21 mouse cellular contexts compared by ENCODE assay signal in the genomic region with DNA sequence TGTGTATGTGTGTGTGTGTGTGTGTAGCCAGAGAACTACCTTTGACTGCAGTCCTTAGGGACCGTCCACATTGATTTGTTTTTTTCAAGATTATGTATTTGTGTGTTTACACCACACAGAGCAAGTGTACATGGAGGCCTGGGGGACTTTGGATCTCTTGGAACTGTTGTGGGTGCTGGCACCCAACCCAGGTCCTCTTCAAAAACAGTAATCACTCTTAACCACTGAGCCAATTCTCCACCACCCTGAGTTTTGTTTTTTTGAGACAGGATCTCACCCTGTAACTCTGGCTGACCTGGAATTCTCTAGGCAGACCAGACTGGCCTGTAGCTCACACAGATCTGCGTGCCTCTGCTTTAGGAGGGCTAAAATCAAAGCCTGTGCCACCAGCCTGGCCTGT. TPM values are rescaled to one million over a fixed set of nuclear protein-coding genes. Genes with fewer than 3 reads are reported as not detected.
DNase-seq lines count a peak whose midpoint lies in the region; ATAC-seq and TF ChIP-seq lines count a peak whose summit lies in the region.
"Had no signal": no experiment of that assay in that cellular context is flagged by ENCODE, and none has a peak within 500 bp of the region (broad histone marks: within the 10 kb centered on the region; RNA-seq: fewer than 3 reads in every experiment).

No protein-coding gene starts in this region.

- H3K4me3 ChIP-seq in hindbrain, postnatal 0 days (ENCODE audit: low read length): no peak overlapping the region
- no peak overlapping the region for H3K4me3 ChIP-seq in hindbrain, embryonic 13.5 days
- peak overlapping the region; percentile 19; the same call in 1 of the 2 replicates for H3K4me3 ChIP-seq in testis, adult 2 months (ENCODE audit: control insufficient read depth, low read depth, low read length)

- no peak overlapping the region for H3K9ac ChIP-seq in hindbrain, postnatal 0 days (replicated peaks; ENCODE audit: low read length)
- H3K9ac ChIP-seq in hindbrain, embryonic 13.5 days: no peak overlapping the region

- peak; percentile 25 for DNase-seq in adrenal gland, postnatal 10 days
- DNase-seq in adrenal gland, postnatal 36 days: no peak
- DNase-seq in hindbrain, postnatal 0 days (ENCODE audit: low spot score): no peak
- DNase-seq in testis, postnatal 14 days (ENCODE audit: low spot score): no peak
- peak; percentile 38 for DNase-seq in testis, postnatal 10 days (ENCODE audit: low spot score)
- DNase-seq in spleen, postnatal 10 days (ENCODE audit: low spot score in 2 of 2): no peak
- DNase-seq: adrenal gland, adult 8-10 months; layer of hippocampus, adult 9-11 months; midbrain, embryonic 14.5 days; thymus, adult 2 months had no signal

- TF ChIP-seq CTCF in hindbrain, postnatal 0 days (IDR thresholded peaks at IDR 0.05; ENCODE audit: low read depth): no peak
- TF ChIP-seq CTCF in testis, adult 2 months (IDR thresholded peaks at IDR 0.05; ENCODE audit: control insufficient read depth, insufficient read depth, insufficient replicate concordance, low read depth, low read length): no peak

- peak overlapping the region; percentile 43; the same call in 1 of the 2 replicates for H3K27ac ChIP-seq in hindbrain, postnatal 0 days
- H3K27ac ChIP-seq in hindbrain, embryonic 13.5 days: no peak overlapping the region
- H3K27ac ChIP-seq in testis, adult 2 months (ENCODE audit: control insufficient read depth, insufficient read depth, low read depth, low read length): peak overlapping the region; percentile 71
- H3K27ac ChIP-seq: forebrain, embryonic 12.5 days; heart, embryonic 13.5 days; kidney, postnatal 0 days had no signal

- WGBS in hindbrain, postnatal 0 days: 88% methylated on average over 2 of the region's 2 CpGs
- 96% methylated on average over 2 of the region's 2 CpGs for WGBS in hindbrain, embryonic 13.5 days

- peaks cover 23% of the 10 kb centered on the region for H3K4me1 ChIP-seq in hindbrain, postnatal 0 days (ENCODE audit: insufficient read depth, low read length)
- H3K4me1 ChIP-seq in hindbrain, embryonic 13.5 days (replicated peaks): peaks cover 60% of the 10 kb centered on the region
- H3K4me1 ChIP-seq in testis, adult 2 months (ENCODE audit: control insufficient read depth, insufficient read depth, low read length): peaks cover 24% of the 10 kb centered on the region

- no peaks in the 10 kb centered on the region for H3K9me3 ChIP-seq in hindbrain, postnatal 0 days (ENCODE audit: low read length)
- H3K9me3 ChIP-seq in hindbrain, embryonic 13.5 days: no peaks in the 10 kb centered on the region
- H3K9me3 ChIP-seq: forebrain, embryonic 12.5 days; heart, embryonic 13.5 days had no signal

- ATAC-seq in hindbrain, postnatal 0 days: no peak
- ATAC-seq in hindbrain, embryonic 13.5 days (ENCODE audit: low FRiP score): no peak
- ATAC-seq: CD4-positive, CD25-positive, alpha-beta regulatory T cell, adult 4 months had no signal

- H3K36me3 ChIP-seq in hindbrain, postnatal 0 days (ENCODE audit: insufficient read depth, low read length): no peaks in the 10 kb centered on the region
- no peaks in the 10 kb centered on the region for H3K36me3 ChIP-seq in hindbrain, embryonic 13.5 days
- no peaks in the 10 kb centered on the region for H3K36me3 ChIP-seq in testis, adult 2 months (ENCODE audit: control insufficient read depth, insufficient read depth, low read length)
- H3K36me3 ChIP-seq: forebrain, embryonic 12.5 days; heart, embryonic 13.5 days had no signal

- no peak overlapping the region for H3K4me2 ChIP-seq in hindbrain, postnatal 0 days (ENCODE audit: low read depth, low read length)
- H3K4me2 ChIP-seq in hindbrain, embryonic 13.5 days: no peak overlapping the region

- H3K27me3 ChIP-seq in hindbrain, postnatal 0 days (ENCODE audit: insufficient read depth, low read length): no peaks in the 10 kb centered on the region
- H3K27me3 ChIP-seq in hindbrain, embryonic 13.5 days: peaks cover 58% of the 10 kb centered on the region
- no peaks in the 10 kb centered on the region for H3K27me3 ChIP-seq in testis, adult 2 months (ENCODE audit: control insufficient read depth, insufficient read depth, low read length)

- no peak for TF ChIP-seq POLR2A in testis, adult 2 months (IDR thresholded peaks at IDR 0.05; ENCODE audit: control insufficient read depth, low read depth, low read length)

RNA-seq across cellular contexts. Expression of gene Slc29a1, which starts 1.0 kb away (rescaled TPM):
- total RNA-seq in adrenal gland, postnatal 10 days (2021): 100 to 1,000 TPM; 130 to 145 TPM
- 100 to 1,000 TPM; 132 to 137 TPM for total RNA-seq in adrenal gland, postnatal 36 days (2021)
- 170 and 354 TPM in 2 replicates for total RNA-seq in hindbrain, postnatal 0 days (2014; rRNA removed)
- 60.6 and 77.6 TPM in 2 replicates for polyA plus RNA-seq in hindbrain, postnatal 0 days (2015; fragmentation: Nextera tagmentation; extraction: Ambion mirVana)
- polyA plus RNA-seq in hindbrain, embryonic 13.5 days (2015; fragmentation: Nextera tagmentation; extraction: Ambion mirVana): 33.7 and 38.2 TPM in 2 replicates
- polyA plus RNA-seq in testis, adult 2 months (2012; rRNA removed): 138 and 143 TPM in 2 replicates

RNA-seq across cellular contexts. Expression of gene Mymx, which starts 3.5 kb away (rescaled TPM):
- total RNA-seq in adrenal gland, postnatal 10 days (2021): 1 to 10 TPM in 1 of 2 experiments, under 1 TPM in 1; 0.57 to 1.9 TPM
- not detected for total RNA-seq in adrenal gland, postnatal 36 days (2021)
- total RNA-seq in hindbrain, postnatal 0 days (2014; rRNA removed): not detected in 2 replicates
- not detected in 2 replicates for polyA plus RNA-seq in hindbrain, postnatal 0 days (2015; fragmentation: Nextera tagmentation; extraction: Ambion mirVana)
- 0.47 and 0.67 TPM in 2 replicates for polyA plus RNA-seq in hindbrain, embryonic 13.5 days (2015; fragmentation: Nextera tagmentation; extraction: Ambion mirVana)
- polyA plus RNA-seq in testis, adult 2 months (2012; rRNA removed): 3.4 and 4.4 TPM in 2 replicates
- total RNA-seq: heart, postnatal 36 days; left cerebral cortex, adult 8-10 months; megakaryocyte progenitor cell, adult 5-6 weeks had no signal
- polyA plus RNA-seq: CD4-positive, CD25-positive, alpha-beta regulatory T cell, adult 4 months; lung, embryonic 14.5 days; midbrain, embryonic 14.5 days; spleen, adult 2 months had no signal

RNA-seq across cellular contexts. Expression of gene Hsp90ab1, which starts 25.3 kb away (rescaled TPM):
- total RNA-seq in adrenal gland, postnatal 10 days (2021): 1,000 to 10,000 TPM; 1,111 to 1,198 TPM
- total RNA-seq in adrenal gland, postnatal 36 days (2021): 1,000 to 10,000 TPM; 1,888 to 2,360 TPM
- 982 and 1,365 TPM in 2 replicates for total RNA-seq in hindbrain, postnatal 0 days (2014; rRNA removed)
- 1,472 and 1,504 TPM in 2 replicates for polyA plus RNA-seq in hindbrain, postnatal 0 days (2015; fragmentation: Nextera tagmentation; extraction: Ambion mirVana)
- polyA plus RNA-seq in hindbrain, embryonic 13.5 days (2015; fragmentation: Nextera tagmentation; extraction: Ambion mirVana): 1,593 and 1,619 TPM in 2 replicates
- polyA plus RNA-seq in testis, adult 2 months (2012; rRNA removed): 99.1 and 109 TPM in 2 replicates

RNA-seq across cellular contexts. Expression of gene Slc35b2, which starts 34.7 kb away (rescaled TPM):
- total RNA-seq in adrenal gland, postnatal 10 days (2021): 10 to 100 TPM; 65.9 TPM
- total RNA-seq in adrenal gland, postnatal 36 days (2021): 10 to 100 TPM; 43.4 to 75.9 TPM
- 105 and 139 TPM in 2 replicates for total RNA-seq in hindbrain, postnatal 0 days (2014; rRNA removed)
- polyA plus RNA-seq in hindbrain, postnatal 0 days (2015; fragmentation: Nextera tagmentation; extraction: Ambion mirVana): 90.3 and 94.0 TPM in 2 replicates
- polyA plus RNA-seq in hindbrain, embryonic 13.5 days (2015; fragmentation: Nextera tagmentation; extraction: Ambion mirVana): 86.5 and 91.1 TPM in 2 replicates
- 26.6 and 35.6 TPM in 2 replicates for polyA plus RNA-seq in testis, adult 2 months (2012; rRNA removed)

RNA-seq across cellular contexts. Expression of gene Nfkbie, which starts 42.9 kb away (rescaled TPM):
- total RNA-seq in adrenal gland, postnatal 10 days (2021): 1 to 10 TPM; 4.4 to 6.2 TPM
- total RNA-seq in adrenal gland, postnatal 36 days (2021): 1 to 10 TPM; 3.7 TPM
- 7.7 and 9.2 TPM in 2 replicates for total RNA-seq in hindbrain, postnatal 0 days (2014; rRNA removed)
- 5.2 and 6.0 TPM in 2 replicates for polyA plus RNA-seq in hindbrain, postnatal 0 days (2015; fragmentation: Nextera tagmentation; extraction: Ambion mirVana)
- polyA plus RNA-seq in hindbrain, embryonic 13.5 days (2015; fragmentation: Nextera tagmentation; extraction: Ambion mirVana): 5.6 and 6.5 TPM in 2 replicates
- 0.83 and 0.95 TPM in 2 replicates for polyA plus RNA-seq in testis, adult 2 months (2012; rRNA removed)

Comparison
In these comparisons a context has a peak if more than half of its experiments do, and no peak if none do; other contexts are left out.
1. DNase-seq: peak in adrenal gland, postnatal 10 days (single experiment) and testis, postnatal 10 days (single experiment); none in adrenal gland, postnatal 36 days (0 of 2), hindbrain, postnatal 0 days (single experiment), testis, postnatal 14 days (single experiment) and spleen, postnatal 10 days (0 of 2).